Mouse (Mus musculus) erythroblast, embryonic 14.5 days (primary cell): ENCODE data around the gene Mecr.

Experiments used
- GATA1 ChIP-seq: IDR thresholded peaks from 2 replicates; pipeline ENCODE4 v1.6.1; 2012; ENCODE audit warnings: low read length, inconsistent platforms, mixed read lengths
- TAL1 ChIP-seq: IDR thresholded peaks from 3 replicates; pipeline ENCODE4 v1.6.1; 2012; ENCODE audit warnings: low read length, inconsistent platforms, mixed read lengths

DNA sequence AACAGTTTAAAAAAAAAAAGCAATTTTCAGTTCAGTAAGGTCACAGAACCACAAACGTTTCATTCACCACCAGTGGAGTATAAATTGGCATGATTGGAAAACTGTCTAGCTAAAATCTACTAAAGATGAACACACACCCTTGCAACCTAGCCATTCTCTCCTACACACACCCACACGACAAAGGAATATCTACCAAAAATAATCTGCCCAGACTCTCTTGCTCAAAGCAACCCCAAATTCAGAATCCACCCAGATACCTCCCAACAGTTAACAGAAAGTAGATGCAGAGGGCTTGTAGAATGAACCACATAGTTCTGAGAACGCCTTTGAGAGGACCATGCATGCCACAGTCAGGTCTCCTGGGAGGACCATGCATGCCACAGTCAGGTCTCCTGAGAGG, 38.0 kb upstream of the Mecr start:
- no peak for TF ChIP-seq GATA1
- TF ChIP-seq TAL1: no peak
